Comparison of ENCODE assay signal across 13 mouse cellular contexts in genomic region chr1:180460721-180461120, GRCm38 (mm10). TPM values are rescaled to one million over a fixed set of nuclear protein-coding genes. Genes with fewer than 3 reads are reported as not detected.
DNase-seq lines count a peak whose midpoint lies in the region; ATAC-seq and TF ChIP-seq lines count a peak whose summit lies in the region.
"Had no signal": no experiment of that assay in that cellular context is flagged by ENCODE, and none has a peak within 500 bp of the region (broad histone marks: within the 10 kb centered on the region; RNA-seq: fewer than 3 reads in every experiment).

No protein-coding gene starts in this region.

- WGBS in embryonic facial prominence, embryonic 14.5 days = 27% methylated on average over 5 of the region's 5 CpGs
- 31% methylated on average over 5 of the region's 5 CpGs for WGBS in olfactory bulb, adult 2 months

- no peaks in the 10 kb centered on the region for H3K27me3 ChIP-seq in embryonic facial prominence, embryonic 14.5 days (replicated peaks; ENCODE audit: control insufficient read depth, insufficient read depth, low read length)

- TF ChIP-seq POLR2A in olfactory bulb, adult 2 months (IDR thresholded peaks at IDR 0.05; ENCODE audit: insufficient read depth, low read depth, low read length) = no peak

- intact Hi-C loops in gastrocnemius, postnatal 14 days (cut with DNase I; ENCODE audit: low total_unique reads) = no loop called here

- peak; percentile 17 for DNase-seq in gastrocnemius, postnatal 14 days
- DNase-seq in gastrocnemius, postnatal 10 days = no peak
- no peak for DNase-seq in layer of hippocampus, adult 2 months (ENCODE audit: low spot score in 2 of 2)
- no peak for DNase-seq in layer of hippocampus, adult 18-20 months (ENCODE audit: low spot score in 2 of 2)
- DNase-seq in embryonic facial prominence, embryonic 14.5 days (ENCODE audit: low spot score) = peak; percentile 67
- no peak for DNase-seq in heart, postnatal 4 days
- DNase-seq in adrenal gland, postnatal 14 days = no peak
- DNase-seq: adrenal gland, postnatal 10 days; heart, adult 2 months; thymus, adult 18-20 months had no signal

- no peaks in the 10 kb centered on the region for H3K36me3 ChIP-seq in embryonic facial prominence, embryonic 14.5 days (ENCODE audit: control insufficient read depth, insufficient read depth, low read length)

- no peak overlapping the region for H3K4me3 ChIP-seq in layer of hippocampus, adult 2 months
- H3K4me3 ChIP-seq in embryonic facial prominence, embryonic 14.5 days (ENCODE audit: low read depth, low read length) = no peak overlapping the region
- H3K4me3 ChIP-seq in olfactory bulb, adult 2 months (ENCODE audit: insufficient read depth, low read depth, low read length) = no peak overlapping the region
- H3K4me3 ChIP-seq: heart, adult 2 months had no signal

- H3K9ac ChIP-seq in embryonic facial prominence, embryonic 14.5 days (ENCODE audit: low read depth, low read length) = no peak overlapping the region

- no peak for TF ChIP-seq CTCF in layer of hippocampus, adult 2 months (conservative IDR thresholded peaks at IDR 0.05)
- no peak for TF ChIP-seq CTCF in olfactory bulb, adult 2 months (IDR thresholded peaks at IDR 0.05; ENCODE audit: insufficient read depth, low read depth, low read length)

- H3K9me3 ChIP-seq in embryonic facial prominence, embryonic 14.5 days (ENCODE audit: control insufficient read depth, low read length) = no peaks in the 10 kb centered on the region

- peak overlapping the region; percentile 88 for H3K27ac ChIP-seq in layer of hippocampus, adult 2 months
- no peak overlapping the region for H3K27ac ChIP-seq in embryonic facial prominence, embryonic 14.5 days (replicated peaks; ENCODE audit: low read depth, low read length)
- H3K27ac ChIP-seq in olfactory bulb, adult 2 months (ENCODE audit: insufficient read depth, low read depth, low read length) = peak overlapping the region; percentile 25
- H3K27ac ChIP-seq: heart, adult 2 months had no signal

- no peak overlapping the region; the same call in 1 of the 2 replicates for H3K4me2 ChIP-seq in embryonic facial prominence, embryonic 14.5 days (ENCODE audit: low read depth, low read length)
- H3K4me2 ChIP-seq: liver, embryonic 11.5 days had no signal

- peak; percentile 20; the same call in 1 of the 2 replicates for ATAC-seq in embryonic facial prominence, embryonic 14.5 days (ENCODE audit: low read depth)

- peaks cover 11% of the 10 kb centered on the region for H3K4me1 ChIP-seq in embryonic facial prominence, embryonic 14.5 days (ENCODE audit: control insufficient read depth, insufficient read depth, low read length)
- H3K4me1 ChIP-seq in olfactory bulb, adult 2 months (ENCODE audit: control insufficient read depth, insufficient read depth, low read length) = peaks cover 62% of the 10 kb centered on the region

RNA-seq across cellular contexts. Expression of gene Stum, which starts 22.6 kb away (rescaled TPM):
- 1 to 10 TPM; 1.2 TPM for total RNA-seq in gastrocnemius, postnatal 14 days (2021)
- 1 to 10 TPM; 1.2 to 2.1 TPM for total RNA-seq in gastrocnemius, postnatal 10 days (2021)
- 100 to 1,000 TPM; 298 to 309 TPM for total RNA-seq in layer of hippocampus, adult 2 months (2021)
- total RNA-seq in layer of hippocampus, adult 18-20 months (2021) = 100 to 1,000 TPM; 335 to 351 TPM
- polyA plus RNA-seq in embryonic facial prominence, embryonic 14.5 days (2014; fragmentation: Nextera tagmentation; extraction: Ambion mirVana) = 4.0 and 5.3 TPM in 2 replicates
- not detected in 2 replicates for polyA plus RNA-seq in olfactory bulb, adult 2 months (2012; ENCODE audit: insufficient read depth, insufficient read length, low replicate concordance, missing spikeins)
- 1 to 10 TPM in 1 of 2 experiments, under 1 TPM in 1; 0.74 to 1.6 TPM for total RNA-seq in heart, postnatal 4 days (2021)
- 0.33 and 1.6 TPM in 2 replicates for total RNA-seq in adrenal gland, postnatal 14 days (2021)
- total RNA-seq: common myeloid progenitor, adult 5-6 weeks had no signal

Comparison
In these comparisons a context has a peak if more than half of its experiments do, and no peak if none do; other contexts are left out.
1. DNase-seq: peak in gastrocnemius, postnatal 14 days (single experiment) and embryonic facial prominence, embryonic 14.5 days (single experiment); none in gastrocnemius, postnatal 10 days (single experiment), layer of hippocampus, adult 2 months (0 of 2), layer of hippocampus, adult 18-20 months (0 of 2), heart, postnatal 4 days (single experiment) and adrenal gland, postnatal 14 days (single experiment).
2. RNA of gene Stum, which starts 22.6 kb away (total RNA-seq): 335 to 351 TPM in layer of hippocampus, adult 18-20 months and 298 to 309 TPM in layer of hippocampus, adult 2 months; 1.2 to 2.1 TPM in gastrocnemius, postnatal 10 days, 0.74 to 1.6 TPM in heart, postnatal 4 days, 1.2 TPM in gastrocnemius, postnatal 14 days and 0.33 to 1.6 TPM in adrenal gland, postnatal 14 days; every median in the first group is over 10 times any median in the second.